Mouse (Mus musculus): ENCODE measurements at regions not wholly inside any gene's neighbourhood (a gene's known extent, or its start where the extent isn't known, plus 50 kb on each side); places are given as distances from the start of the nearest gene placed in this dataset.
"Not testable (repeated sequence)": the region's sequence is repeated elsewhere in the genome, so short reads cannot be mapped to it uniquely, and the experiment has no call there.

- Histone ChIP-seq H3K9ac (ENCODE audit: low read length) (no peak overlapping the region), H3K9me3 (ENCODE audit: control insufficient read depth, low read length) (no peaks in the 10 kb centered on the region), H3K27ac (replicated peaks in 1 of 2; ENCODE audit: control insufficient read depth in 1 of 2, insufficient read depth in 1 of 2, low read depth in 2 of 2, low read length in 2 of 2) (no peak overlapping the region), H3K4me1 (ENCODE audit: control insufficient read depth in 2 of 2, insufficient read depth in 2 of 2, low read length in 2 of 2) (no peaks in the 10 kb centered on the region), H3K4me2 (ENCODE audit: low read length) (no peak overlapping the region), H3K36me3 (ENCODE audit: control insufficient read depth, insufficient read depth, low read length) (no peaks in the 10 kb centered on the region), H3K4me3 (ENCODE audit: control insufficient read depth in 1 of 2, insufficient read depth in 1 of 2, low read depth in 1 of 2, low read length in 2 of 2) (no peak overlapping the region), H3K27me3 (ENCODE audit: control insufficient read depth, insufficient read depth, low read length) (no peaks in the 10 kb centered on the region)
- WGBS, result 86% methylated on average over 7 of the region's 7 CpGs
- no peak for ATAC-seq (ENCODE audit: insufficient number of reproducible peaks, insufficient read depth, low FRiP score, low read depth)
Observed at GRCm38 (mm10) chr2:9033079-9033478, 848.0 kb upstream of the 4930412O13Rik start.

DNA sequence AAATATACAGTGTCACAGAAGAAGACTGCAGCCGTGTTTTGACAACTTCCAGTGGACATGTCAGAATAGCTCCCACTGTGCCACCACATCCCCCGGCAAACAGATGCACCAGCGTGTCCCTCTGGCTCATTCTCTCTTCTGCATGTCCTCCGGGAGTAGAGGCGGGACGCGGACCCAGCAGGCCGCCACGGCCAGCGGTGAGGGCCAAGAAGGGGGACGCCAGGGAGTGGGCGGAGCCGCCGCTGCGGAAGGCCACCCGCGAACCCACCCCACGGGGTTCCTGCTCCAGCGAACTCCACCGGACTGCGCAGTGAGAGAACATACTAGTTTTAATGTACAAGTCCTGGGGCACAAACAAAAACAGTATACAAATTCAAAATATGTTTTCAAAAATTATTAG, 838.7 kb upstream of the 4930412O13Rik start:
- not testable (repeated sequence) for H3K9me3 ChIP-seq (ENCODE audit: control insufficient read depth, low read length); H3K4me2 ChIP-seq (ENCODE audit: low read length); H3K27ac ChIP-seq (replicated peaks in 1 of 2; ENCODE audit: control insufficient read depth in 1 of 2, insufficient read depth in 1 of 2, low read depth in 2 of 2, low read length in 2 of 2); ATAC-seq (ENCODE audit: insufficient number of reproducible peaks, insufficient read depth, low FRiP score, low read depth); H3K27me3 ChIP-seq (ENCODE audit: control insufficient read depth, insufficient read depth, low read length); H3K4me3 ChIP-seq (ENCODE audit: control insufficient read depth in 1 of 2, insufficient read depth in 1 of 2, low read depth in 1 of 2, low read length in 2 of 2); H3K4me1 ChIP-seq (ENCODE audit: control insufficient read depth in 2 of 2, insufficient read depth in 2 of 2, low read length in 2 of 2); H3K9ac ChIP-seq (ENCODE audit: low read length); H3K36me3 ChIP-seq (ENCODE audit: control insufficient read depth, insufficient read depth, low read length)
- WGBS, result 66% methylated on average over 21 of the region's 21 CpGs

DNA sequence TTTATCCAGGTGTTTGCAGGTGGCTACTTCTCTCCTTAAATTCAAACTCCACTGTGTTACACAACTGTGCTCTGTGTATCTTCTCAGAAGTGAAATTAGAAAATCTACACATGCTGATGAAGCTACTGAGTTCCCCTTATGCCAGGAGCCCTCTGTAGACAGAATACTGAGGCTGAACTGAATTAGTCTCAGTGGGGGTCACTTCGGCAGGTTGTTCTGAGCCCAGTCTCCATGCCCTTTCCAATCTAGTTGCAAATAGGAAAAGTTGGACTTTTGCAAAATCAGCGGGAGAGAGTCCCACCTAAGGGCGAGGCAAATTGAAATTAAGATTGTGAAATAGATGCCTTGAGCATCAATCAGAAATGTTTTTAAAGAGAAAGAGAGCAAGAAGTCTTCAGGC, 833.1 kb upstream of the 4930412O13Rik start:
- WGBS, result 77% methylated on average over 3 of the region's 3 CpGs
- Histone ChIP-seq H3K9me3 (ENCODE audit: control insufficient read depth, low read length) (no peaks in the 10 kb centered on the region), H3K36me3 (ENCODE audit: control insufficient read depth, insufficient read depth, low read length) (no peaks in the 10 kb centered on the region), H3K4me3 (ENCODE audit: control insufficient read depth in 1 of 2, insufficient read depth in 1 of 2, low read depth in 1 of 2, low read length in 2 of 2) (no peak overlapping the region), H3K9ac (ENCODE audit: low read length) (no peak overlapping the region), H3K27me3 (ENCODE audit: control insufficient read depth, insufficient read depth, low read length) (no peaks in the 10 kb centered on the region), H3K4me1 (ENCODE audit: control insufficient read depth in 2 of 2, insufficient read depth in 2 of 2, low read length in 2 of 2) (no peaks in the 10 kb centered on the region), H3K27ac (replicated peaks in 1 of 2; ENCODE audit: control insufficient read depth in 1 of 2, insufficient read depth in 1 of 2, low read depth in 2 of 2, low read length in 2 of 2) (no peak overlapping the region), H3K4me2 (ENCODE audit: low read length) (no peak overlapping the region)
- ATAC-seq (ENCODE audit: insufficient number of reproducible peaks, insufficient read depth, low FRiP score, low read depth), result no peak

DNA sequence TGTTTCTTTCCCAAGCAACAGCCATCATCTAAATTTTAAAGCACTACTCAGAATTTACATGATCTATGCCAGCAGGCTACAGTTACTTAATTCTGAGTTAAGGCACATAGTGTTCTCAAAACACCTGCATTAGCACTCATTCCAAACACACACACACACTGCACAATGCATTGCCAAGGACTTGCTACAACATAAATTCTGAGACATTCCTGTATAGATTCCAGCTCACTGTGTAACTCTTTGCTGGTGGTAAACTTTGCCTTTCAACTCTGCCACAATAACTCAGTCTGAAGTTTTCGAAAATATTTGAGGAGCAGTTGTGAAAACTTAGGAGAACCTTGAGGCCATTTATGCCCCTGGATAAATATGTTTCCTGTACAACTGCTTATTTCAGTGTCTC, 807.2 kb upstream of the 4930412O13Rik start:
- H3K9me3 ChIP-seq (ENCODE audit: control insufficient read depth, low read length), result no peaks in the 10 kb centered on the region
- H3K27me3 ChIP-seq (ENCODE audit: control insufficient read depth, insufficient read depth, low read length), result no peaks in the 10 kb centered on the region
- H3K36me3 ChIP-seq (ENCODE audit: control insufficient read depth, insufficient read depth, low read length), result no peaks in the 10 kb centered on the region
- no peak overlapping the region for H3K4me3 ChIP-seq (ENCODE audit: control insufficient read depth in 1 of 2, insufficient read depth in 1 of 2, low read depth in 1 of 2, low read length in 2 of 2)
- WGBS, result 91% methylated on average over 1 of the region's 1 CpGs
- no peak overlapping the region for H3K27ac ChIP-seq (replicated peaks in 1 of 2; ENCODE audit: control insufficient read depth in 1 of 2, insufficient read depth in 1 of 2, low read depth in 2 of 2, low read length in 2 of 2)
- no peak overlapping the region for H3K9ac ChIP-seq (ENCODE audit: low read length)
- no peak for ATAC-seq (ENCODE audit: insufficient number of reproducible peaks, insufficient read depth, low FRiP score, low read depth)
- H3K4me2 ChIP-seq (ENCODE audit: low read length), result no peak overlapping the region
- no peaks in the 10 kb centered on the region for H3K4me1 ChIP-seq (ENCODE audit: control insufficient read depth in 2 of 2, insufficient read depth in 2 of 2, low read length in 2 of 2)

- 67% methylated on average over 4 of the region's 4 CpGs for WGBS
Observed at GRCm38 (mm10) chr2:9078158-9078557, 802.9 kb upstream of the 4930412O13Rik start.

DNA sequence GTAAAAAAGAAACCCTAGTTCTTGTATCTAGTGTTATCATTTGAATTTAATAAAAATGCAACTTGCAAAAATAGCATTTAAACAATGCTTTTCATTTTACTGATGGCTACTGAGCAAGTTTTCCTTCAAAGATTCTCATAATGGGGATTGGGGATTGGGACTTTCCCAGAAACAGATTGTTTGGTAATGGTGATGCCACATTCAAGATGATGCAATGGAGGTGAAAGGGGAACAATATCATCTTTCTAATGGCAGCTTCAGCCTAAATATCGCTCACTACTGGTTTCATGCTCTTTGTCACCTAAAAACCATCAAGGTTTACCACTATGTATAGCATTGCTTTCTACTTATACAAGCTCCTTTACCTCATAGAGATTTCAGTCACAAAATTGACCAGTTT, 799.3 kb upstream of the 4930412O13Rik start:
- Histone ChIP-seq H3K36me3 (ENCODE audit: control insufficient read depth, insufficient read depth, low read length) (no peaks in the 10 kb centered on the region), H3K9me3 (ENCODE audit: control insufficient read depth, low read length) (no peaks in the 10 kb centered on the region), H3K27ac (replicated peaks in 1 of 2; ENCODE audit: control insufficient read depth in 1 of 2, insufficient read depth in 1 of 2, low read depth in 2 of 2, low read length in 2 of 2) (no peak overlapping the region), H3K4me2 (ENCODE audit: low read length) (no peak overlapping the region), H3K4me3 (ENCODE audit: control insufficient read depth in 1 of 2, insufficient read depth in 1 of 2, low read depth in 1 of 2, low read length in 2 of 2) (no peak overlapping the region), H3K9ac (ENCODE audit: low read length) (no peak overlapping the region), H3K27me3 (ENCODE audit: control insufficient read depth, insufficient read depth, low read length) (no peaks in the 10 kb centered on the region), H3K4me1 (ENCODE audit: control insufficient read depth in 2 of 2, insufficient read depth in 2 of 2, low read length in 2 of 2) (no peaks in the 10 kb centered on the region)
- 75% methylated on average over 1 of the region's 1 CpGs for WGBS
- ATAC-seq (ENCODE audit: insufficient number of reproducible peaks, insufficient read depth, low FRiP score, low read depth), result no peak

More at GRCm38 (mm10) chr2:9078158-9078557, 802.9 kb upstream of the 4930412O13Rik start:
- Histone ChIP-seq H3K4me2 (ENCODE audit: low read length) (no peak overlapping the region), H3K4me1 (ENCODE audit: control insufficient read depth in 2 of 2, insufficient read depth in 2 of 2, low read length in 2 of 2) (no peaks in the 10 kb centered on the region), H3K9me3 (ENCODE audit: control insufficient read depth, low read length) (no peaks in the 10 kb centered on the region), H3K27ac (replicated peaks in 1 of 2; ENCODE audit: control insufficient read depth in 1 of 2, insufficient read depth in 1 of 2, low read depth in 2 of 2, low read length in 2 of 2) (no peak overlapping the region), H3K27me3 (ENCODE audit: control insufficient read depth, insufficient read depth, low read length) (no peaks in the 10 kb centered on the region), H3K9ac (ENCODE audit: low read length) (no peak overlapping the region), H3K36me3 (ENCODE audit: control insufficient read depth, insufficient read depth, low read length) (no peaks in the 10 kb centered on the region), H3K4me3 (ENCODE audit: control insufficient read depth in 1 of 2, insufficient read depth in 1 of 2, low read depth in 1 of 2, low read length in 2 of 2) (no peak overlapping the region)
- no peak for ATAC-seq (ENCODE audit: insufficient number of reproducible peaks, insufficient read depth, low FRiP score, low read depth)

GRCm38 (mm10) chr2:9095317-9095716, 785.7 kb upstream of the 4930412O13Rik start:
- Histone ChIP-seq H3K4me2 (ENCODE audit: low read length) (no peak overlapping the region), H3K4me1 (ENCODE audit: control insufficient read depth in 2 of 2, insufficient read depth in 2 of 2, low read length in 2 of 2) (no peaks in the 10 kb centered on the region), H3K4me3 (ENCODE audit: control insufficient read depth in 1 of 2, insufficient read depth in 1 of 2, low read depth in 1 of 2, low read length in 2 of 2) (no peak overlapping the region), H3K27ac (replicated peaks in 1 of 2; ENCODE audit: control insufficient read depth in 1 of 2, insufficient read depth in 1 of 2, low read depth in 2 of 2, low read length in 2 of 2) (no peak overlapping the region), H3K36me3 (ENCODE audit: control insufficient read depth, insufficient read depth, low read length) (no peaks in the 10 kb centered on the region), H3K9ac (ENCODE audit: low read length) (no peak overlapping the region), H3K27me3 (ENCODE audit: control insufficient read depth, insufficient read depth, low read length) (no peaks in the 10 kb centered on the region), H3K9me3 (ENCODE audit: control insufficient read depth, low read length) (no peaks in the 10 kb centered on the region)
- ATAC-seq (ENCODE audit: insufficient number of reproducible peaks, insufficient read depth, low FRiP score, low read depth), result no peak
- WGBS, result 78% methylated on average over 4 of the region's 4 CpGs

- 67% methylated on average over 3 of the region's 3 CpGs for WGBS
- H3K27me3 ChIP-seq (ENCODE audit: control insufficient read depth, insufficient read depth, low read length), result no peaks in the 10 kb centered on the region
- H3K36me3 ChIP-seq (ENCODE audit: control insufficient read depth, insufficient read depth, low read length), result no peaks in the 10 kb centered on the region
- no peaks in the 10 kb centered on the region for H3K9me3 ChIP-seq (ENCODE audit: control insufficient read depth, low read length)
- no peak overlapping the region for H3K9ac ChIP-seq (ENCODE audit: low read length)
- H3K27ac ChIP-seq (replicated peaks in 1 of 2; ENCODE audit: control insufficient read depth in 1 of 2, insufficient read depth in 1 of 2, low read depth in 2 of 2, low read length in 2 of 2), result no peak overlapping the region
- no peak for ATAC-seq (ENCODE audit: insufficient number of reproducible peaks, insufficient read depth, low FRiP score, low read depth)
- H3K4me3 ChIP-seq (ENCODE audit: control insufficient read depth in 1 of 2, insufficient read depth in 1 of 2, low read depth in 1 of 2, low read length in 2 of 2), result no peak overlapping the region
- no peaks in the 10 kb centered on the region for H3K4me1 ChIP-seq (ENCODE audit: control insufficient read depth in 2 of 2, insufficient read depth in 2 of 2, low read length in 2 of 2)
- no peak overlapping the region for H3K4me2 ChIP-seq (ENCODE audit: low read length)
Observed at GRCm38 (mm10) chr2:9116697-9117096, 764.4 kb upstream of the 4930412O13Rik start.

Measured in heart, embryonic 14.5 days (tissue).